Mouse (Mus musculus): ENCODE results near the gene Ugt1a1.
"Not testable (repeated sequence)": the region's sequence is repeated elsewhere in the genome, so short reads cannot be mapped to it uniquely, and the experiment has no call there.

Ugt1a1 gene

GRCm38 (mm10) chr1:88219054-88219453 lies 7.3 kb downstream of the Ugt1a1 start:
- DNase-seq = no peak

GRCm38 (mm10) chr1:88220336-88220735 lies 8.6 kb downstream of the Ugt1a1 start:
- DNase-seq = no peak

- no peak for DNase-seq
Observed at GRCm38 (mm10) chr1:88222216-88222615, 10.5 kb downstream of the Ugt1a1 start.

GRCm38 (mm10) chr1:88223011-88223515 lies 11.3 kb downstream of the Ugt1a1 start:
- not testable (repeated sequence) for DNase-seq

GRCm38 (mm10) chr1:88223591-88223990 lies 11.8 kb downstream of the Ugt1a1 start:
- no peak for DNase-seq

GRCm38 (mm10) chr1:88224029-88224776 lies 12.4 kb downstream of the Ugt1a1 start:
- DNase-seq = no peak

- not testable (repeated sequence) for DNase-seq
Observed at GRCm38 (mm10) chr1:88225301-88225700, 13.5 kb downstream of the Ugt1a1 start.

GRCm38 (mm10) chr1:88225741-88226140 lies 14.0 kb downstream of the Ugt1a1 start:
- no peak for DNase-seq

GRCm38 (mm10) chr1:88226670-88227379 lies 15.1 kb downstream of the Ugt1a1 start, which contains the start of gene Mroh2a:
Gene Mroh2a (plus strand): TSS chr1:88226986.
- no peak for DNase-seq

- DNase-seq = no peak
Observed at GRCm38 (mm10) chr1:88227482-88227881, 15.7 kb downstream of the Ugt1a1 start.

- no peak for DNase-seq
Observed at GRCm38 (mm10) chr1:88228121-88228520, 16.4 kb downstream of the Ugt1a1 start.

GRCm38 (mm10) chr1:88229566-88229965 lies 17.8 kb downstream of the Ugt1a1 start:
- DNase-seq = no peak

- no peak for DNase-seq
Observed at GRCm38 (mm10) chr1:88229986-88230385, 18.2 kb downstream of the Ugt1a1 start.

GRCm38 (mm10) chr1:88230421-88230820 lies 18.7 kb downstream of the Ugt1a1 start:
- DNase-seq = no peak

GRCm38 (mm10) chr1:88230981-88231802 lies 19.4 kb downstream of the Ugt1a1 start:
- DNase-seq = no peak

- no peak for DNase-seq
Observed at GRCm38 (mm10) chr1:88231803-88232499, 20.2 kb downstream of the Ugt1a1 start.

- DNase-seq = no peak
Observed at GRCm38 (mm10) chr1:88232664-88233380, 21.1 kb downstream of the Ugt1a1 start.

GRCm38 (mm10) chr1:88233421-88234247 lies 21.9 kb downstream of the Ugt1a1 start:
- DNase-seq = no peak

GRCm38 (mm10) chr1:88234248-88234610 lies 22.5 kb downstream of the Ugt1a1 start:
- no peak for DNase-seq

- no peak for DNase-seq
Observed at GRCm38 (mm10) chr1:88234646-88235045, 22.9 kb downstream of the Ugt1a1 start.

All from layer of hippocampus, adult 9-11 months (tissue).